Mouse (Mus musculus): ENCODE results near the gene Gm1043.
A peak's percentile ranks its signal among the peaks of the same experiment; 100 is the strongest.

The Gm1043 gene

GRCm38 (mm10) chr5:37073660-37074059 lies 11.5 kb upstream of the Gm1043 start:
- no peak for DNase-seq

DNA sequence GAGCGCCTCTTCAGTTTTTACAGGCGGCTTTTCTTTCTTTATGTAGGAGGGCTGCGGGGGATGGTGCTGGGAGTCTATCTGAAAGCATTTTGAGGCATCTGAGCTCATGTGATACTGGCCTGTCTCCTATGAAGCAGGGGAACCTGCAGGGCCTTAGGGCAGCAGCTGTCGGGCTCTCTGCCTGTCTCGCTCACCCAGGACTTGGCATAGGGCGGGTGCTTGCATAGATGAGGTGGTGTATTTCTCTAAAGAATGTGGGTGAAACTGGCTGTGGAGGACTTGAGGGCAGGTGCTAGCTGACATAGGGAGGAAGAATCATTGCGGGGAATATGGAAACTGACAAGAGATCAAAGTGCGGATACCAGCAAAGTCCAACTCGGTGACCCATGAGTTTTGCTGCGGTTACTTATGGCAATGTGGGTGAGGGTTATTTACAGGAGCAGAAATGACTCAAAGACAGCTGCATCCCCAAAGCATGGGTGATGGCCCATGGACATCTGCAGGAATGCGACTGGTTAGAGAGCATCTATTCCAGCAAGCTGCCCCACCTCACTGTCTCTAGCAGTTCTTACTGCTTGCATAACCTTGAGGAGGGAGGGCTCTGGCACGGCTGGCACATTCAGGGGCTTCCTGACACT lies 8.4 kb upstream of the Gm1043 start:
- peak; percentile 36 to 56 for DNase-seq

- no peak for DNase-seq
Measured at GRCm38 (mm10) chr5:37077330-37077698, 7.9 kb upstream of the Gm1043 start.

- DNase-seq, result no peak
Measured at GRCm38 (mm10) chr5:37079484-37079883, 5.7 kb upstream of the Gm1043 start.

GRCm38 (mm10) chr5:37080601-37081000 lies 4.6 kb upstream of the Gm1043 start:
- DNase-seq, result no peak

GRCm38 (mm10) chr5:37082420-37082819 lies 2.8 kb upstream of the Gm1043 start:
- DNase-seq, result peak; percentile 12 to 35

- no peak for DNase-seq
Measured at GRCm38 (mm10) chr5:37083209-37083770, 1.9 kb upstream of the Gm1043 start.

- DNase-seq, result no peak
Measured at GRCm38 (mm10) chr5:37083850-37084249, 1.3 kb upstream of the Gm1043 start.

GRCm38 (mm10) chr5:37085918-37086317 lies 748 bp downstream of the Gm1043 start:
- no peak for DNase-seq

DNA sequence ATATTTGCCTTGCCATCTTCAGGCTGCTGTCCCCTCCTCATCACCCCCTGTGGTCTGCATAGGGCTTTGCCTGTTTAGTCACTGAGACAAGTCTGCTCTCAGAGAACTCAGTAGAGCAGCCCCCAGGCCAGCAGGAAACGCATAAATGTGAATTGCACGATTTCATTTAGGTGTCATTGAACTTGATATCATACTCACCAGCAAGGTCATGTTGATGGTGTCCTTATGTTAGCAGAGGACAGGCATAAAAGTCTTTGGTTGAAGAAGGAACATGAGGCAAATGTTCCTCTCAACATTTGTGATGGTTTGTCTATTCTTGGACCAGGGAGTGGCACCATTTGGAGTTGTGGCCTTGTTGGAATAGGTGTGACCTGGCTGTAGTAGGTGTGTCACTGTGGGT lies 2.6 kb downstream of the Gm1043 start:
- no peak for DNase-seq

GRCm38 (mm10) chr5:37088342-37089108 lies 3.4 kb downstream of the Gm1043 start:
- no peak for DNase-seq

DNA sequence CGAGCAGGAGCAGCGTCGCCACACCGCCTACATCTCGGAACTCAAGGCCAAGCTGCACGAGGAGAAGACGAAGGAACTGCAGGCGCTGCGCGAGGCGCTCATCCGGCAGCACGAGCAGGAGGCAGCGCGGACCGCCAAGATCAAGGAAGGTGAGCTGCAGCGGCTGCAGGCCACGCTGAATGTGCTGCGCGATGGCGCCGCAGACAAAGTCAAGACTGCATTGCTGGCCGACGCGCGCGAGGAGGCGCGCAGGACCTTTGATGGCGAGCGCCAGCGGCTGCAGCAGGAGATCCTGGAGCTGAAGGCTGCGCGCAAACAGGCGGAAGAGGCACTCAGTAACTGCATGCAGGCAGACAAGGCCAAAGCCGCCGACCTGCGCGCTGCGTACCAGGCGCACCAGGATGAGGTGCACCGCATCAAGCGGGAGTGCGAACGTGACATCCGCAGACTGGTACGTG lies 6.0 kb downstream of the Gm1043 start:
- no peak for DNase-seq

DNA sequence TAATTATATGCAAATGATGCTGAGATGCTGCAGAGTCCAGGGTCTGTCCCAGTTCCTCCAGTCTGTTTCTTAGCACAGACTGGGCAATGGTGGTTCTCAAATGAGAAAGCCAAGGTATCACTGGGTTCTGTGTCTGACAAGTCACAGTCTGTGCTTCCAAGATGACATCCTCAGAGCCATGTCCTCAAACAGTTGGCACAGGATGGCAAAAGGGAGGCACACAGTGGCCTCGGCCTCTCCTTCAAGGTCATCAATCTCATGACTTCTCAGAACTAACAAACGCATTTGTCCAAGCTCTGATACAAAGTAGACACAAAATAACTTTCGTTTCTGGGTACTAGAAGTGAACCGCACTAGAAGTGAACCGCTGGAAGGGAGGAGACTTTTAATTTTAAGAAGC lies 9.8 kb downstream of the Gm1043 start:
- no peak for DNase-seq

GRCm38 (mm10) chr5:37097591-37097990 lies 12.4 kb downstream of the Gm1043 start:
- no peak for DNase-seq

GRCm38 (mm10) chr5:37100813-37101212 lies 15.6 kb downstream of the Gm1043 start:
- no peak for DNase-seq

GRCm38 (mm10) chr5:37101631-37102030 lies 16.5 kb downstream of the Gm1043 start:
- no peak for DNase-seq

DNA sequence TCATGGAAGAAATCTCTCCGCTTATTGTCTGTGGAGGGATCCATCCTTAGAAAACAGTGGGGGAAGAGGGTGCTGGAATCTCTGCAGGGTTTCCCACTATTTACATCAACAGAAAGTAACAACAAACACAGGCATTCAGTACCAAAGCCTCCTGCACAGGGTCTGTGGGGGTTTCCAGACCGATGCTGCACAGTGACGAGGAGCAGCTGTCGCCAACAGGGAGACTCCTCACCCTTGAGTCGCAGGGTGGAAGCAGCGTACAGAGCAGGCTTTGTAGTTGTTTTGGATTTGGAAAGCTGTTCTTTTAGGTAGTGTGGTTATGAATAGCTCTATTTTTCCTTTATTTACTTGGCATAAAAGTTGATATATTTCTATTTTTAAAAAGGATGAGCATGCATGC lies 16.9 kb downstream of the Gm1043 start:
- no peak for DNase-seq

GRCm38 (mm10) chr5:37105531-37106456 lies 20.6 kb downstream of the Gm1043 start:
- no peak for DNase-seq

- no peak for DNase-seq
Measured at GRCm38 (mm10) chr5:37107111-37107510, 21.9 kb downstream of the Gm1043 start.

DNA sequence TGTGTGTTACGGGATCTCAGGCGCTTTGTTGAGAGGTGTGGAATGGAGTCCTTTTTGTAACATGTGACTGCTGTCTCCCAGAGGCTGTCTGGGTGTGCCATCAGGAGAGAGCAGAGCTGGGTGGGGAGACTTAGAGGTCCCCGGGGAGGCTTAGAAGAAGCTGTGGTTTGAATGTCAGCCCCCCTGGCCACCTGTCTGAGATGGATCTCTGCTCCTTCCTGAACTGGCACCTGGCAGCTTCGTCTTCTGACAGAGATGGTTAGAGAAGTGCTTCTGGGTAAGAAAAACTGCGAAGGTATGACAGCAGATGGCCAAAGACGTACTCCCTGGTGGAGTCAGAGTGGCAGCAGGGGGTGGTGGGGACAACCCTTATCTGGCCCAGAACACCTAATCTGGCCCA lies 22.4 kb downstream of the Gm1043 start:
- no peak for DNase-seq

DNA sequence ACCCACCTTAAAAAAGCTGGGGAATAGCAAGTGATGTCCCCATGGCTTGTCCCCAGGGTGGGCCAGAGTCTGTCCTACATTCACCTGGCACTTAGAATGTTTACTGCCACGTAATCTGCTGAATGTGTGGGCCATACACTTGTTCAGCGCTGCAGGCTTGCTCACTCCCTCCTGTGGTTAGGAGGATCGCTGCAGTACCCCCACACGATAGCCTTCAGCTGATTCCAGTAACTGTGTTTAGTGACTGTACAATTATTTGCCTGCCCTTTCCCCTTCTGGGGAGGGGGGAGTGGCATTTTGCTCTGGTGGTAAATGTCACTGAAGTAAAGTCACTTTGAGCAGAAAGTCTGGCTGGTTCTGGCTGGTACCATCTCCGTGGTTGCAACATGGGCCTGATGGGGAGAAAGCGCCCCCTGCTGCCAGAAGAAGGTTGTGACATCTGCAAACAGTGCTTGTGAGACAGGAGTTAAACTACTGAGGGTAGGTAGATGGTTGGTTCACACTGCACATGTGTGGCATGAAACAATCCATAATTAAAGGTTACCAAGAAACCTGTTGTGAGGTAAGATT lies 24.2 kb downstream of the Gm1043 start:
- DNase-seq, result peak; percentile 39 to 73

GRCm38 (mm10) chr5:37112389-37112788 lies 27.2 kb downstream of the Gm1043 start:
- DNase-seq, result no peak

- no peak for DNase-seq
Measured at GRCm38 (mm10) chr5:37117126-37117525, 32.0 kb downstream of the Gm1043 start.

Measured in kidney, adult 8-10 months (tissue).